Mouse (Mus musculus): ENCODE data around the gene Srxn1.

DNA sequence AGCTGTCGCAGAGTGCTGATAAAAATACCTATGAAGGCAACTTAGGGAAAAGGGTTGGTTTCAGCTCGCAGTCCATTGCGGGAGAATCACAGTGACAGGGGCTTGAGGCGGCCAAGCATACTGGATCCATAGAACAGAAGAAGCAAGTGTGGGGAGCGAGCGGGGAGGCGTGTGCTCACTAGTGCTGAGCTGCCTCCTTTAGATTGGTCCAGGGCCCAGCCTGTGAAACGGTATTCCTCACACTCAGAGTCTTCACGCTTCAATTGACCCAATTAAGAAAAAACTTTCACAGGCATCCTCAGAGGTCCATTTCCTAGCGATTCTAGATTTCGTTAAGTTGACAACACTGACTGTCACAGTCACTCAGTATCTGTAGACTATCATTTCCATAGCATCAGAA, 35.6 kb downstream of the Srxn1 start:
- TF ChIP-seq CTCF (IDR thresholded peaks at IDR 0.05): no peak
- TF ChIP-seq POLR2A (IDR thresholded peaks at IDR 0.05; ENCODE audit: insufficient read depth, low read depth, low read length): no peak

Data from heart, adult 2 months (tissue).